Mouse (Mus musculus) gastrocnemius, postnatal 14 days (tissue): ENCODE measurements around the gene Gm9964. TPM values are rescaled to one million over a fixed set of nuclear protein-coding genes. Genes with fewer than 3 reads are reported as not detected.
A peak's percentile ranks its signal among the peaks of the same experiment; 100 is the strongest.
"Not testable (repeated sequence)": the region's sequence is repeated elsewhere in the genome, so short reads cannot be mapped to it uniquely, and the experiment has no call there.

Experiments used
- DNase-seq: peaks from one replicate; pipeline ENCODE4 v3.0.0; 2021; ENCODE audit warnings: mixed read lengths
- intact Hi-C: fragments of 180-260 bp; cut with DNase I; formaldehyde crosslinking; loops from one replicate; pipeline ENCODE4 v1.15.1; 2025; ENCODE audit warnings: low total_unique reads
- total RNA-seq, 2 experiments: library from RNA; stranded (reverse); gene quantifications; 2 replicates each; pipeline ENCODE4 v1.2.3; 2021

Gm9964 gene
- total RNA-seq, 2 experiments from 2014 or later = not detected

DNA sequence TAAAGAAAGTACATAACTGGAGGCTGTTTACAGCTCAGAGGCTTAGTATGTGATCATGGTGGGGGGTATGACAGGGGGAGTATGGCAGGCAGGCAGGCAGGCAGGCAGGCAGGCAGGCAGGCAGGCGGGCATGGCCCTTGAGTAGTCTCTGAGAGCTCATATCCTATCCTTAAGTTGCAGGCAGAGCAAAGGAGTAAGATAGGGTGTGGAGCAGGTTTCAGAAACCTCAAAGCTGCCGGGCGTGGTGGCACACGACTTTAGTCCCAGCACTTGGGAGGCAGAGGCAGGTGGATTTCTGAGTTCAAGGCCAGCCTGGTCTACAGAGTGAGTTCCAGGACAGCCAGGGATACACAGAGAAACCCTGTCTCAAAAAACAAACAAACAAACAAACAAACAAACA lies 7.5 kb upstream of the Gm9964 start:
- not testable (repeated sequence) for DNase-seq
- intact Hi-C loops = loop anchor here (10.0 kb wide), 1 partner anchor 101 kb away; no protein-coding TSS in a partner anchor

DNA sequence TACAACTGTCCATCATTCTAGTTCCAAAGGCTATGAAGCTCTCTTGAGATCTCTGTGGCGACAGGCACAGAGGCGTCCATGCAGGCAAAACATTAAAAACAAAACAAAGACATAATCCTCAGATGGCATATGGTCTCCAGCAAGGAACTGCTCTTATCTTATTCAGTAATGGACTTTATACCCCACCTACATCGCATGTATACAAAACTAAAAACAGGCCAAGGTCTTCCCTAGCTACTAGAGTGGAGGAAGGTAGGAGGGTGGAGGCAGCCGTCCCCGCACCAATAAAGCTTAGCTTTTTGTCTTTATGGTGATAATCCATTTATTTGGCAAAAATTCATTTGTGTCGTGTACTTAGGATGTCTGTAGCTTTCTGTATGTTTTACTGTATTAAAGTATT lies 6.4 kb upstream of the Gm9964 start:
- no peak for DNase-seq
- intact Hi-C loops = loop anchor here (10.0 kb wide), 1 partner anchor 102 kb away; no protein-coding TSS in a partner anchor

DNA sequence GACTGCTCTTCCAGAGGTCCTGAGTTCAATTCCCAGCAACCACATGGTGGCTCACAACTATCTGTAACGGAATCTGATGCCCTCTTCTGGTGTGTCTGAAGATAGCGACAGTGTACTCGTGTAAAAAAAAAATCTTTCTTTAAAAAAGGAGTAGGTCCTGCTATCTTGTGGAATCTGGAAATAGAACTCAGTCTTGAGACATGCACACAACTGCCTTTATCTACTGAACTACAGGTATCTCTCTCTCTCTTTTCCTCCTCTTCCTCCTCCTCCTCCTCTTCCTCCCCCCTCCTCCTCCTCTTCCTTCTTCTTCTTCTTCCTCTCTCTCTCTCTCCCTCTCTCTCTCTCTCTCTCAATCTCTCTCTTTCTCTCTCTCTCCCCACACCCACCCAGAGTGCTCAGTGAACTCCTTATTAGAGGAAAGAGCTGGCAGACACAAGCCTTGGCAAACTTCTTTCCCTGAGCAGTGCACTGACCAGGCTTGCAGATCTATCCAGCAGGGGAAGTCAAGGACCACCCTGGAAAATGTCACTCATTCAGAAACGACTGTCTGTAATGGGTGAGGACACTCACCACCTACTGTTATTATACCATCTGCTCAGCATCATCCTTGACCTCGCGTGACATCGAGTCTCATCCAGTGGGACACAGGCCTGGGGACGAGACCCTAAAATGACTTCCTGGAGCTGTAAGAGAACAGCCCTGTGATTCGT lies 3.2 kb upstream of the Gm9964 start:
- intact Hi-C loops = loop anchor here (10.0 kb wide), 1 partner anchor 105 kb away; no protein-coding TSS in a partner anchor
- peak; percentile 14 for DNase-seq

DNA sequence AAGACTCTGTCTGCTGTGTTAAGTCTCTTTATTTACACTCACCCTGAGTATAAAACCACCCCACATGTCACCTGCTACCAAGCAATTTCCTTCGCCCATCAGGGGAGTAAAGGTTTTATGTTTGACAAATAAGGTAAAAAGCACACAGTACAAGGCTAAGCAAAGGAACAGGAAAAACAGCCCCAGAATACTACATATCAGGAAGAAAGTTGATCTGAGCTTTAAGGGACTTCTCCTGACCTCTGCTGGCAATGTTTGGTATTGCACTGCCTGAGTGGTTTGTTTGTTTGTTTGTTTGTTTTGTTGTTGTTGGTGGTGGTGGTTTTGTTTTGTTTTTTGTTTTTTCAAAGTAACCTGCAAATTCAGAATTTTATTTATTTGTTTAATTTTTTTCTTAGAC lies 539 bp downstream of the Gm9964 start:
- intact Hi-C loops = no loop called here
- no peak for DNase-seq

DNA sequence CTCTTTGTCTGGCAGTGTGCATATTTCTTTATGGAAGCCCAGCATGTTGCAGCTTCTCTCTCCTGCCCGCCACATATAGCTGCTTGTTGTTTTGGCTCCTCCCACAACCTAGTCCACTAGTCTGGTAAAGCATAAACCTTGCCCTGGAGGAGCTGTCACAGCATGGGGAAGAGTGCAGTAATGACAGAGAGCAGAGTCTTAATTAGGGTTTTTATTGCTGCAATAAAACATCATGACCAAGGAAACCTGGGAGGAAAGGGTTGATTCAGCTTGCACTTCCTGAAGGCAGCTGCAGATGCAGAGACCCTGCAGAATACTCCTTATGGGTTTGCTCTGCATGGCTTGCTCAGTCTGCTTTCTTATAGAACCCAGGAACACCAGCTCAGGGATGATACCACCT lies 2.7 kb downstream of the Gm9964 start:
- intact Hi-C loops = loop anchor here (5.0 kb wide), 1 partner anchor 72 kb away; no protein-coding TSS in a partner anchor

DNA sequence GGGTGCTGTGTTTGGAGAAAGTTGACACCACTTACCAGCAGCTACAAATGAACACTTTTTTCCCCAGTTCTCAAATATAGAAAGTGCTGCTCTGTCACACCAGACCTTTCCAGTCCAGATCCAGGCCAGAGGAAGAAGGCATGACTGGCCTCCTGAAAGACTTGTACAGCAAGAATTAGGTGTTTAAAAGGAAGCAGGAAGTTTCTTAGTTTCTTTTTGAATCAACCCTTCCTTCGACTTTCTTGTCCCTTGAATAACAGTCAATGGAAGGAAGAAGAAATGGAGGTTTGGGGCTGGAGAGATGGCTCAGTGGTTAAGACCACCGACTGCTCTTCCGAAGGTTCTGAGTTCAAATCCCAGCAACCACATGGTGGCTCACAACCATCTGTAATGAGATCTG lies 3.7 kb downstream of the Gm9964 start:
- DNase-seq = no peak
- intact Hi-C loops = loop anchor here (5.0 kb wide), 1 partner anchor 71 kb away; no protein-coding TSS in a partner anchor

More for the DNA sequence above, 2.7 kb downstream of the Gm9964 start:
- DNase-seq = no peak

DNA sequence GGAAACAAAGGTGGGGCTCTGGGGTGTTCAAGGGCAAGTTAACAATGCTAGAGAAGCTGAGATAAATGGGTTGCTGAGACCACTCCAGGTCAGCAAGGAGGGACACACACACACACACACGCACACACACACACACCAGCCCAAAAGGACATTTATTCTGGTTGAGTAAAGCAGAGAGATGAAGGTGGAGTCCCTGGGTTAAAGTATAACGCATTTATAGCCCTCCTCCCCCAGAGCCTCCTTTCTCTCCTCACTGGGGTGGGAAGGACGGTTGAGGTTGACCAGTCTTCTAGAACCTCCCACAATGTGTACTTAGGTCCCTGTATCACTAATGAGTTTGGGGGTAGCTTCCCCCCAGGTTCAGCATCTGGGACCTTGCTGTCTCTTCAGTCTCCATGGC lies 4.6 kb downstream of the Gm9964 start:
- no peak for DNase-seq
- intact Hi-C loops = loop anchor here (5.0 kb wide), 1 partner anchor 70 kb away; no protein-coding TSS in a partner anchor

DNA sequence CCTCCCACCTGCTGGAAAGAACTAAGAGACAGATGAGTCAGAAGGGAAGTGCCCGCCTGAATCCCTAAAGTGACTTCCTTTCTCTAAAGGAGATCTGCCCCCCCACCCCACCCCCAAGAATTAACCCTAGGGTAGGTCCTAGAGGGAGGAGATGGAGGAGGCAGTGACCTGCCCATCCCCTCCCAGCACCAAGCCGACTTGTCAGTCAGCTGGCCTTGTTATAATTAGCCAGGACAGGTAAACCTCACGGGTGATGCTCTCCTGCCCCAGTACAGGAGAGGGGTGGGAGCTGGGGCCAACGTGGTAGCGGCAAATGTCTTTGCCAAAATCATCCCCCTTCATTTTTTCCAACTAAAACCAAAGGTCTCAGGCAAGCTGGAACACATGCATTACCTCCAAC lies 5.1 kb downstream of the Gm9964 start:
- no peak for DNase-seq
- intact Hi-C loops = loop anchor here (5.0 kb wide), 1 partner anchor 69 kb away; no protein-coding TSS in a partner anchor

DNA sequence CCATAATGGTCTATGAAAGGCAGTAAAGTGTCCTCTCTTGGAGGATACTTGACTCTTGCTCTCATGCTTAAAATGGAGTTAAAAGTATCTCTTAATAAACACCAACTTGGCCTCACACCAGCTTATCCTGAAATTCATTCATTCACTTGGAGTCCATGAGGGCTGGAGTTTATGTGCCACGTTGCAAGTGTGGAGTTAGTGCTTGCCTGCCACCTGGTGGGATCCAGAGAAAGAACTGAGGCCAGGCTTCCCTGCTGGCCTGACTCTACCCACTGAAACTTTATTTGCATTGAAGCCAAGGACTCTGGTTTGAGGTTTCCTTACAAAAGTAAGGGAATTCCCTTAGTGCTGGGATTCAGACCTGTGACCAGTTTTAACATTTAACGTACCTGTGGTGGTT lies 6.2 kb downstream of the Gm9964 start:
- peak; percentile 50 for DNase-seq
- intact Hi-C loops = loop anchor here (5.0 kb wide), 1 partner anchor 68 kb away; no protein-coding TSS in a partner anchor

DNA sequence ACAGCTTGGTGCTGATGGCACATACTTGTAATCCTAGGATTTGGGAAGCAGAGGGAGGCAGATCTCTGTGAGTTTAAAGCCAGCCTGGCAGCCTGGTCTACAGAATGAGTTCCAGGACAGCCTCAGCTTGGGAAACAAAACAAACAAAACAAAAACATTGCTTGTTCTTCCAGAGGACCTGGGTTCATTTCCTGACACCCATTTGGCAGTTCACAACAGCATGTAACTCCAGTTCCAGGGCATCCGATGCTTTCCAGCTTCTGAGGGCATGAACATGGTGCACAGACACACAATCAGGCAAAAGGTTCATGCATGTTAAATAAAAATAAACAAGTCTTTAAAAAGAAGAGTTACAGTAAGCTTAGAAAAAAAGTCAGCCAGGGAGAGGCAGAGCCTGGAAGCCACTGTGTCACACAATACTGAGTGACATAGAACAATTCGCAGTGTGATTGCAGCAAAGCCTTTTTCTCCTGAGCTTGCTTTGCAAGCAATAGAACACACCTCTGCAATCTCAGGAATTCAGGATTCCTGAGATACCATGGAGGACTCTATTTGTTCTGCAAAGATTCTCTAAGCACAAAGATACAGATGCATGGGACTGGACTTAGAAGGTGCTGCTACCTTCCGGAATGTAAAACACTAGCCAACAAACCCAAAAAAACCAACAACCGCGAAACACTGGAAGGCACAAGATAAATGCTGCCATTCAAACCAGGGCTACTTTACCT lies 7.6 kb downstream of the Gm9964 start:
- intact Hi-C loops = no loop called here

DNA sequence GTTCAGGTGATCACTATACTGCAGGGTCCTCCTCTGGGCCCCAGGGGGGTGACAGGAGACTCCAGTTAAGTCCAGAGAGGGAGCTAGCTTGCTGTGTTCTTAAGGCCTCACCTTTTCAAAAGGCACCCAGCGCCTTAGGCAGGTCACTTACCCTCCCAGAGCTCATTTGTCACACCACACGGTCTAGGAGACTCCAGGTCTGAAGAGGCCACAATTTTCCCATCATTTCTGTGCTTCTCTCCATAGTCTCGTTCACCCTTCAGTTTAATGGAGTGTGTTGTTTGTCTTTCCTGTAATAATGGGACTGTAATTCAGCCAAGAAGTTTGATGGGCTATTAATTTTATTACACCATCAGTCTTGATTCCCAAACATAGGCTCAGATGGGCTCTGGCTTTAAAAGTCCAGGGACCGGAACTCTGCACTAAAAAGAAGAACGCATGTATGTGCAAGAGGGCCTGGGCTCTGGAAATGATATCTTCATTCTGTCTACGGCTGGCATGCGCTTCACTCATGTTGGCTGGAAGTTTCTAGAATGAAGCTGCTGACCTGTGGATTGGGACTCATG lies 8.3 kb downstream of the Gm9964 start:
- no peak for DNase-seq
- intact Hi-C loops = no loop called here

More for the DNA sequence above, 7.6 kb downstream of the Gm9964 start:
- DNase-seq = no peak

DNA sequence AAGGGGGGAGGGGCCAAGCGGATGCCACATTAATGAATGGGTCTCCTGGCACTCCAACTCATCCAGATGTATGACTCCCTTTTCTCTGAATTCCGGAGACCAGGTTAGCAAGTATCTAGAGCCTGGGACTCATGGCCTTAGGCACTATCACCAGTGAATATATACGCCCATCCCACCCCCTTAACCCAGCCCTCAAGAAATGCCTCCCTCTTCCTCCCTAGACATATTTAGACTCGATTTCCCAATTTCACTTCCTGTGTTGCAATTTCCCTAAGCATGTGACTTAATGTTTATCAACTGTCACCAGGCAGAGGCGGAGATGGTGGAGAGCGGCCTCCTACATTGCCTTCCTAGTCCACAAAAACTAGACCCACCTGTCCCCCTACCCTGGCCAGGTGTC lies 9.3 kb downstream of the Gm9964 start:
- intact Hi-C loops = no loop called here
- no peak for DNase-seq

DNA sequence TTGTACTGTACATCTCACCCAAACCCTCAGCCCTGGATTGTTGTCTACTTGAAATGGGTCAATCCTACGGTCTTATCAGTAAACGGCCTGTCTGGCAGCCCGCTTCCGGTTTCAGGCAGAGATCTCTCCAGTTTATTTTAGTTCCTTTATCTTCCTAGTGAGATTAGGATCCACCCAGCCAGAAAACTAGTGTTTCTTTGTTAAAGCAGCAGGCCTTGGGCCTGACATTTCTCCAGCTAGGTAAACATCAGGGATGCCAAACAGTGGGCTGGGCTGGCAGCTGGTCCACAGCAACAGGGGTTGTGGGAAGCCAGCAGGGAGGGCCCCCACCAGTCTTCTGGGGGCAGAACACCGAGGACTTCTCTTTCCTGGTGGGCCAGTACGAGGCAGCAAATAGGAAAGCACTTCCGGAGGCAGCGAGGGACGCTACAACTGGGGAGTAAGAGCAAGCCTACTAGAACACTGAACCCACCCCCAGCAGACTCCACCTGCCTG lies 10.4 kb downstream of the Gm9964 start:
- no peak for DNase-seq

DNA sequence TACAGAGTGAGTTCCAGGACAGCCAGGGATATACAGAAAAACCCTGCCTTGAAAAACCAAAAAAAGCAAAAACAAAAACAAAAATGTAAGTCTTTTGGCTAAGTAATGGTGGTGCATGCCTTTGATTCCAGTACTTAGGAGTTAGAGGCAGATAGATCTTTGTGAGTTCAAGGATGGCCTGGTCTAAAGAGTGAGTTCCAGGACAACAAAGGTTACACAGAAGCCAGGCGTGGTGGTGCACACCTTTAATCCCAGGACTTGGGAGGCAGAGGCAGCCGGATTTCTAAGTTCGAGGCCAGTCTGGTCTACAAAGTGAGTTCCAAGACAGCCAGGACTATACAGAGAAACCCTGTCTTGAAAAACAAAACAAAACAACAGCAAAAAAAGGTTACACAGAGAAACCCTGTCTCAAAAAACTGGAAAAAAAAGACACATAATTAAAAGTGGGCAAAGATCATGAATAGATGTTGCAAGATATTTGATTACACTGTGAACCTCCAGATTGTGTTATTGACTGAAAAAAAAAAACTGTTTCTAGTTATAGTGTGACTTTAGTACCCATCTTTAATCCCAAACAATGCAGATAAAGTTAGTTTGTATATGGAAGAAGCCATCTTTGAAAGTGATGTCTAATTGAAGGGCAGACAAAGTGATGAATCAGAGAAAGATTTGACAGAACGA lies 13.2 kb downstream of the Gm9964 start:
- intact Hi-C loops = no loop called here
- DNase-seq = no peak

More for the DNA sequence above, 10.4 kb downstream of the Gm9964 start:
- intact Hi-C loops = no loop called here

DNA sequence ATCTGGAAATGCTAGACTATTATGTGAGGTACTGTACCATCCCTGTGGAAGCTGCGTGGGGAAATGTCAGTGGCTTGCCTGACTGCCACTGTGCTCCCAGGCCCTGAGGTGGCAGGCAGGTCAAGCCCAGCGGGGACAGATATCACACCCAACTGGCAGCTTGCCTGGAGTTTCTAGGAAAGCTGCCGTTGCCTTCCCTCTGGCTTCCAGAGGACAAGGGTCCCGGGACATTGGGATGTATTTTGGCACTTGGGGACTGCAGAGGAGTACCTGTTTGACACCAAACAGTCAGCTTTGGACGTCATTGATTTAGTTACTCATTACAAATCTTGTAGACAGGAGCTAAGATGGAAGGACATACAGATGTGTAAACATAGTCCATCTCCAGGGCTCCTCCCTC lies 15.3 kb downstream of the Gm9964 start:
- intact Hi-C loops = no loop called here

DNA sequence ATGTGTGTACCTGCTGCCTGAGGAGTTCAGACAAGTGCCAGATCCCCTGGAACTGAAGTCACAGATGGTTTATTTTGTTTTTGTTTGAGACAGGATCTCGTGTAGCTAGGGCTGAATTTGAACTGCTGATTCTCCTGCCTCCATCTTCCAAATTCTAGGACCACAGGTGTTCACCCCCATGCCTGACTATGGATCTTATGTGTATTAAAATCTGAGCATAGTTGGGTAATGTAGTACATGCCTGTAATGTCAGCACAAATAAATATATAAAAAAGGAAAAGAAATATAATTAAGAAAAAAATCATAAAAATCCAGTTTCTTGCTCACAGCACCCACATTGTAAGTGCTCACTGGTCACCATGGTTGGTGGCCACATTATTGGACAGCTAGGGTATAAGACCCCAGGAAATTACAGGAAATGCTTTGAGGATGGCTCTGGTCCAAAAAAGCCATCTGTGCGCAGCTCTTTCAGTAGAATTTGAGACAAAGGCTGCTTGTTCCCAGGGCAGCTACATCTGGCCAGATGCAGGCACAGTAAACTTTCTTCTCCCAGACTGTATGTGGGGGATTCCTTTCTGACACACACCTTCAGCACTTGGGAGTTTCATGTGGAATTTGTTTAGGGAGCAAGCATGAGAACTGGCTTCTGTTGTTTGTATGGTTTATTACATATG lies 16.8 kb downstream of the Gm9964 start:
- DNase-seq = peak; percentile 10
- intact Hi-C loops = no loop called here

More for the DNA sequence above, 15.3 kb downstream of the Gm9964 start:
- DNase-seq = peak; percentile 30

DNA sequence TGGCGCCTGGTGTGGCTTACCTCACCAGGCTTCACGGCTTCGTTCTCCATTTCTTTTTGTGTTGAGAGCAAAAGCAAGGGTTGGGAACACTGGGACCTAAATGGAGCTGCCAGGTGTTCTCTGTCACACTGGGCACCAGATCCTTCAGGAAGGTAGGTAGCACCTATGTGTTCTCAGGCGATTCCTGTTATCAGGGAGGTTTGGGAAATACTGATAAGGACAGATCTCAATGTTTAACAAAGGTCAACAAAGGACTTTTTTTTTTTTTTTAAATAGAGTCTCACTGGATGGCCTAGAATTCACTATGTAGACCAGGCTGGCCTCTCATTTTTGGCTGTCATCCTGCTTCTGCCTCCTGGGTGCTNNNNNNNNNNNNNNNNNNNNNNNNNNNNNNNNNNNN lies 22.9 kb downstream of the Gm9964 start:
- intact Hi-C loops = no loop called here

DNA sequence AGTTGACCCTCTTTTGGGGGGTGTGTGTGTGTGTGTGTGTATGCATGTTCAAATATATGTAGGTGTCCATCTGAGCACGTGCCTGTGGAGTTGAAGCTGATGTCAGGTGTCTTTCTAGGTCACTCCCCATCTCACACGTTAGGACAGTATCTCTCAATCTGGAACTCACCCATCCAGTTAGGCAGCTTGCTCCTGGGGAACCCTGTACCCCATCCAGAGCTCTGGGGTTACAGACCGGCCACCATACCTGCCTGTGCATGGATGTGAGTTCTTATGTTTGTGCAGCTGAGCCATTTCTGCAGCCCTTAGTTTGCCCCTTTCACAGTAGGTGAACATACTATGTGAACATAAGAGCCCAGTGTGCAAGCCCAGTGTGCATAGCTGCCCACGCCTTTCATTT lies 23.7 kb downstream of the Gm9964 start:
- intact Hi-C loops = no loop called here

More for the DNA sequence above, 22.9 kb downstream of the Gm9964 start:
- no peak for DNase-seq

DNA sequence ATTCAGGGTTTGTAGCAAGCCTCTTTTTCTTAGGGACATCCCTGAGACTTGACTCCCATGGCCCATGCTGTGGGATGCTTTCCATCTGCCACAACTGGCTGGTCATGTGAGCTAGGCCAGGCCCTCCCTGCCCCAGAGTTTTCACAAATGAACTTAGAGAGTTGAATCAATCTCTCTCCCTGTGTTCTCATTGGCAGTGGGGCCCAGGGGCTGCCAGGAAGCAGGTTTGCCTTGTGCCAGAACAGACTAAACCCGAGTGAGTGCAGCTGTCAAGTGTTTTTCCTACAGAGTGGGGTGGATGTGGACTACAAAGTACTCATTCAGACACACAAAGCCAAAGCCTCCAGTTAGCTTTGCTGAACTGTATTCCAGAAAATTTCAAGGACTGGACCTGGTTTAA lies 29.5 kb downstream of the Gm9964 start:
- peak; percentile 61 for DNase-seq
- intact Hi-C loops = no loop called here

More for the DNA sequence above, 23.7 kb downstream of the Gm9964 start:
- no peak for DNase-seq
